Mouse (Mus musculus) left cerebral cortex, postnatal 25 days (tissue): ENCODE measurements around the gene Gm13287. TPM values are rescaled to one million over a fixed set of nuclear protein-coding genes. Genes with fewer than 3 reads are reported as not detected.

ENCODE experiments used
- total RNA-seq, 2 experiments: library from RNA; stranded (reverse); gene quantifications; 2 replicates each; pipeline ENCODE4 v1.2.3; 2021

Gm13287 gene
- total RNA-seq, 2 experiments from 2014 or later: not detected

Other genes with a start within 250 kb of the Gm13287 start
- not detected for gene Ifna15, start 245.0 kb upstream of the Gm13287 start, total RNA-seq
- not detected for gene Ifna14, start 231.5 kb upstream of the Gm13287 start, total RNA-seq
- gene Ifna9, start 210.9 kb upstream of the Gm13287 start, total RNA-seq: not detected
- not detected for gene Ifna12, start 199.9 kb upstream of the Gm13287 start, total RNA-seq
- not detected for gene C87499, start 168.8 kb upstream of the Gm13287 start, total RNA-seq
- not detected for gene Ifna13, start 158.8 kb upstream of the Gm13287 start, total RNA-seq
- not detected for gene Ifna16, start 126.3 kb upstream of the Gm13287 start, total RNA-seq
- gene Ifna2, start 119.3 kb upstream of the Gm13287 start, total RNA-seq: not detected
- gene Ifnab, start 111.9 kb upstream of the Gm13287 start, total RNA-seq: not detected
- gene Gm26566, start 81.4 kb upstream of the Gm13287 start, total RNA-seq: 1 to 10 TPM; 1.2 to 1.4 TPM
- gene Klhl9, start 80.8 kb upstream of the Gm13287 start, total RNA-seq: 100 to 1,000 TPM; 104 to 108 TPM
- gene Gm13271, start 48.4 kb upstream of the Gm13287 start, total RNA-seq: not detected
- gene Gm13283, start 43.1 kb upstream of the Gm13287 start, total RNA-seq: not detected
- not detected for gene Gm13290, start 29.4 kb upstream of the Gm13287 start, total RNA-seq
- gene Gm13289, start 26.3 kb upstream of the Gm13287 start, total RNA-seq: not detected
- not detected for gene Gm13272, start 23.4 kb upstream of the Gm13287 start, total RNA-seq
- gene Ifnz, start 21.1 kb upstream of the Gm13287 start, total RNA-seq: not detected
- not detected for gene Gm13276, start 17.5 kb upstream of the Gm13287 start, total RNA-seq
- gene Gm13277, start 14.6 kb upstream of the Gm13287 start, total RNA-seq: not detected
- not detected for gene Gm13278, start 11.7 kb upstream of the Gm13287 start, total RNA-seq
- not detected for gene Gm13275, start 8.8 kb upstream of the Gm13287 start, total RNA-seq
- not detected for gene Gm13279, start 5.9 kb upstream of the Gm13287 start, total RNA-seq
- not detected for gene Gm13285, start 3.6 kb upstream of the Gm13287 start, total RNA-seq
- gene Gm13288, start 2.3 kb downstream of the Gm13287 start, total RNA-seq: not detected
- gene Ifna7, start 13.0 kb downstream of the Gm13287 start, total RNA-seq: not detected
- not detected for gene Ifna11, start 16.7 kb downstream of the Gm13287 start, total RNA-seq
- not detected for gene Ifna6, start 24.2 kb downstream of the Gm13287 start, total RNA-seq
- not detected for gene Ifna5, start 32.3 kb downstream of the Gm13287 start, total RNA-seq
- gene Ifna4, start 38.6 kb downstream of the Gm13287 start, total RNA-seq: not detected
- gene Ifna1, start 46.8 kb downstream of the Gm13287 start, total RNA-seq: not detected
- gene Ifne, start 76.9 kb downstream of the Gm13287 start, total RNA-seq: not detected